Mouse (Mus musculus): ENCODE results near the gene Il1rap. TPM values are rescaled to one million over a fixed set of nuclear protein-coding genes. Genes with fewer than 3 reads are reported as not detected.

Gene Il1rap
- total RNA-seq, 2 experiments from 2014 or later: 70.2 to 79.1 TPM

- Histone ChIP-seq H3K27ac (peak overlapping the region; percentile 76), H3K4me3 (no peak overlapping the region)
- no peak for TF ChIP-seq CTCF (conservative IDR thresholded peaks at IDR 0.05)
- peak; percentile 29 to 30 for DNase-seq (ENCODE audit: low spot score in 2 of 2)
Measured at GRCm38 (mm10) chr16:26634800-26635199, 53.3 kb downstream of the Il1rap start.

GRCm38 (mm10) chr16:26643077-26643476 is 61.6 kb downstream of the Il1rap start:
- no peak overlapping the region for H3K27ac ChIP-seq
- no peak overlapping the region for H3K4me3 ChIP-seq
- no peak for TF ChIP-seq CTCF (conservative IDR thresholded peaks at IDR 0.05)
- DNase-seq (ENCODE audit: low spot score in 2 of 2): no peak

GRCm38 (mm10) chr16:26646066-26646465 is 64.6 kb downstream of the Il1rap start:
- H3K4me3 ChIP-seq: no peak overlapping the region
- no peak overlapping the region for H3K27ac ChIP-seq
- TF ChIP-seq CTCF (conservative IDR thresholded peaks at IDR 0.05): no peak
- no peak for DNase-seq (ENCODE audit: low spot score in 2 of 2)

- Histone ChIP-seq H3K4me3 (no peak overlapping the region), H3K27ac (no peak overlapping the region)
- no peak for TF ChIP-seq CTCF (conservative IDR thresholded peaks at IDR 0.05)
- DNase-seq (ENCODE audit: low spot score in 2 of 2): no peak
Measured at GRCm38 (mm10) chr16:26647036-26647435, 65.5 kb downstream of the Il1rap start.

GRCm38 (mm10) chr16:26662722-26663436 is 81.4 kb downstream of the Il1rap start:
- no peak for DNase-seq (ENCODE audit: low spot score in 2 of 2)
- Histone ChIP-seq H3K27ac (peak overlapping the region; percentile 86), H3K4me3 (no peak overlapping the region)
- TF ChIP-seq CTCF (conservative IDR thresholded peaks at IDR 0.05): no peak

GRCm38 (mm10) chr16:26666401-26666800 is 84.9 kb downstream of the Il1rap start:
- Histone ChIP-seq H3K4me3 (no peak overlapping the region), H3K27ac (peak overlapping the region; percentile 68)
- peak; percentile 40 to 50 for DNase-seq (ENCODE audit: low spot score in 2 of 2)
- TF ChIP-seq CTCF (conservative IDR thresholded peaks at IDR 0.05): no peak

GRCm38 (mm10) chr16:26669081-26669480 is 87.6 kb downstream of the Il1rap start:
- TF ChIP-seq CTCF (conservative IDR thresholded peaks at IDR 0.05): no peak
- no peak for DNase-seq (ENCODE audit: low spot score in 2 of 2)

GRCm38 (mm10) chr16:26680381-26680780 is 98.9 kb downstream of the Il1rap start:
- Histone ChIP-seq H3K4me3 (no peak overlapping the region), H3K27ac (no peak overlapping the region)
- TF ChIP-seq CTCF (conservative IDR thresholded peaks at IDR 0.05): no peak
- no peak for DNase-seq (ENCODE audit: low spot score in 2 of 2)

More at GRCm38 (mm10) chr16:26669081-26669480, 87.6 kb downstream of the Il1rap start:
- H3K4me3 ChIP-seq: no peak overlapping the region
- peak overlapping the region; percentile 40; the same call in 1 of the 2 replicates for H3K27ac ChIP-seq

- no peak for DNase-seq (ENCODE audit: low spot score in 2 of 2)
- no peak for TF ChIP-seq CTCF (conservative IDR thresholded peaks at IDR 0.05)
- Histone ChIP-seq H3K4me3 (no peak overlapping the region), H3K27ac (no peak overlapping the region)
Measured at GRCm38 (mm10) chr16:26689771-26690170, 108.3 kb downstream of the Il1rap start.

- TF ChIP-seq CTCF (conservative IDR thresholded peaks at IDR 0.05): no peak
- H3K4me3 ChIP-seq: no peak overlapping the region
- H3K27ac ChIP-seq: no peak overlapping the region
- DNase-seq (ENCODE audit: low spot score in 2 of 2): no peak
Measured at GRCm38 (mm10) chr16:26691294-26691693, 109.8 kb downstream of the Il1rap start.

GRCm38 (mm10) chr16:26698076-26698475 is 116.6 kb downstream of the Il1rap start:
- Histone ChIP-seq H3K4me3 (no peak overlapping the region), H3K27ac (no peak overlapping the region)
- no peak for TF ChIP-seq CTCF (conservative IDR thresholded peaks at IDR 0.05)
- DNase-seq (ENCODE audit: low spot score in 2 of 2): no peak

GRCm38 (mm10) chr16:26700440-26701103 is 119.1 kb downstream of the Il1rap start:
- no peak overlapping the region for H3K4me3 ChIP-seq
- TF ChIP-seq CTCF (conservative IDR thresholded peaks at IDR 0.05): no peak
- DNase-seq (ENCODE audit: low spot score in 2 of 2): no peak
- H3K27ac ChIP-seq: peak overlapping the region; percentile 48

- H3K27ac ChIP-seq: peak overlapping the region; percentile 67
- DNase-seq (ENCODE audit: low spot score in 2 of 2): no peak
- H3K4me3 ChIP-seq: no peak overlapping the region
- no peak for TF ChIP-seq CTCF (conservative IDR thresholded peaks at IDR 0.05)
Measured at GRCm38 (mm10) chr16:26705658-26706371, 124.3 kb downstream of the Il1rap start.
